Mouse (Mus musculus): ENCODE measurements around the gene Bcl2l1. TPM values are rescaled to one million over a fixed set of nuclear protein-coding genes. Genes with fewer than 3 reads are reported as not detected.
A peak's percentile ranks its signal among the peaks of the same experiment; 100 is the strongest.

Bcl2l1 gene
- polyA plus RNA-seq, 1 experiment = 97.4 TPM

DNA sequence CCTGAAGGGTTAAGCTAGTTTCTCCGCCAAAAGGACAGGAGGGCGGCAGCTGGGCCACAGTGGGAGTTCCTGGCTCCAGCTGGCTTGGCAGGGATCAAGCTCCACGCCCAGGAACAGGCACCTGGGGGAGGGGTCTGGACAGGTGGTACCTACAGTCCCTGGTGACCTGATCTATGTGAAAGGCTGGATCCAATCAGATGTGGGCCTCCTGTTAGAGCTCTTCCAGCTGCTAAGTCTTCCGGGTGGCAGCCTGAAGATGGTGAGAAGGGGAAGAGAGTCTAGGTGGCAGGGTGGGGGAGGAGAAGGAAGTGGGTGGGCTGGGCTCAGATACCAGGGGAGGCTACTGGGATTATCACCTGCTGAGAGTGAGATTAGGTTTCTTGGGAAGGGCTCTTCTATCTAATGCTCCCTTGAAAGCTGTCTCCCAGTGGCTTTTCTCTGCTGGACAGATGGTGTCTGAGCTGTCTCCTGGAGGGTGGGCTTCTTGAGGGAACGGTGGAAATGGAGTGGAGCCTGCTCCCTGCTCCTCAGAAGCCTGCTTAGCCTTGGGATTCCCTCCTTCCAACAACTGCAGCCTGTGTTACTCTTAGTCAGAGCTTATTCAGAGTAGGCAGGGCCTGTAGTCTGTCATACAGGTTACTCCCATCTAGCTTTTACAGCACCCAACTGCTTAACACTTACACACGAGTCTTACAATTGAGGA is 27.0 kb downstream of the Bcl2l1 start:
- H3K4me3 ChIP-seq (replicated peaks; ENCODE audit: control insufficient read depth, low read depth, low read length) = no peak overlapping the region
- TF ChIP-seq POLR2A (IDR thresholded peaks at IDR 0.05; ENCODE audit: borderline replicate concordance, control insufficient read depth, low read depth, low read length) (no peak), CTCF (IDR thresholded peaks at IDR 0.05; ENCODE audit: control insufficient read depth, insufficient read depth, low read length) (no peak)
- peaks cover 1% of the 10 kb centered on the region; the same call in 1 of the 2 replicates for H3K4me1 ChIP-seq (ENCODE audit: control insufficient read depth, insufficient read depth, low read length)
- no peak overlapping the region for H3K27ac ChIP-seq (ENCODE audit: control insufficient read depth, insufficient read depth, low read depth, low read length, poor library complexity)
- 35% methylated on average over 6 of the region's 6 CpGs for WGBS

GRCm38 (mm10) chr2:152803081-152803480 is 28.4 kb downstream of the Bcl2l1 start:
- H3K4me1 ChIP-seq (ENCODE audit: control insufficient read depth, insufficient read depth, low read length) = peaks cover 1% of the 10 kb centered on the region; the same call in 1 of the 2 replicates
- 89% methylated on average over 5 of the region's 5 CpGs for WGBS

GRCm38 (mm10) chr2:152802303-152802702 is 29.2 kb downstream of the Bcl2l1 start:
- H3K27ac ChIP-seq (ENCODE audit: control insufficient read depth, insufficient read depth, low read depth, low read length, poor library complexity) = no peak overlapping the region
- H3K4me1 ChIP-seq (ENCODE audit: control insufficient read depth, insufficient read depth, low read length) = peaks cover 3% of the 10 kb centered on the region; the same call in 1 of the 2 replicates
- WGBS = 84% methylated on average over 10 of the region's 10 CpGs
- no peak overlapping the region for H3K4me3 ChIP-seq (replicated peaks; ENCODE audit: control insufficient read depth, low read depth, low read length)
- no peak for TF ChIP-seq CTCF (IDR thresholded peaks at IDR 0.05; ENCODE audit: control insufficient read depth, insufficient read depth, low read length)
- TF ChIP-seq POLR2A (IDR thresholded peaks at IDR 0.05; ENCODE audit: borderline replicate concordance, control insufficient read depth, low read depth, low read length) = no peak

More at GRCm38 (mm10) chr2:152803081-152803480, 28.4 kb downstream of the Bcl2l1 start:
- Histone ChIP-seq H3K4me3 (replicated peaks; ENCODE audit: control insufficient read depth, low read depth, low read length) (no peak overlapping the region), H3K27ac (ENCODE audit: control insufficient read depth, insufficient read depth, low read depth, low read length, poor library complexity) (no peak overlapping the region)
- TF ChIP-seq POLR2A (IDR thresholded peaks at IDR 0.05; ENCODE audit: borderline replicate concordance, control insufficient read depth, low read depth, low read length) (no peak), CTCF (IDR thresholded peaks at IDR 0.05; ENCODE audit: control insufficient read depth, insufficient read depth, low read length) (no peak)

DNA sequence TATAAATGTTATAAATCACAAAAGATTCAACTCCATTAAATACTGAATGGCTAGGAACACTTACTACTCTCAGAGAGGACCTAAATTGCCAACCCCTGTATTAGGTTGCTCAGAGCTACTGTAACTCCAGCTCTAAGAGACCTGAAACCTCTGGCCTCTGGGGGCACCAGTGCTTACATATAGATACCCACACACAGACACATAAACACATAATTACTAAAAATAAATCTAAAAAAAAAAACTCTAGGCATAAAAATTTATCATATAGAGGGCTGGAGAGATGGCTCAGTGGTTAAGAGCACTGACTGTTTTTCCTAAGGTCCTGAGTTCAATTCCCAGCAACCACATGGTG is 30.8 kb downstream of the Bcl2l1 start:
- H3K27ac ChIP-seq (ENCODE audit: control insufficient read depth, insufficient read depth, low read depth, low read length, poor library complexity) = no peak overlapping the region
- no peak for TF ChIP-seq POLR2A (IDR thresholded peaks at IDR 0.05; ENCODE audit: borderline replicate concordance, control insufficient read depth, low read depth, low read length)
- TF ChIP-seq CTCF (IDR thresholded peaks at IDR 0.05; ENCODE audit: control insufficient read depth, insufficient read depth, low read length) = no peak
- peaks cover 4% of the 10 kb centered on the region; the same call in 1 of the 2 replicates for H3K4me1 ChIP-seq (ENCODE audit: control insufficient read depth, insufficient read depth, low read length)
- H3K4me3 ChIP-seq (replicated peaks; ENCODE audit: control insufficient read depth, low read depth, low read length) = no peak overlapping the region

DNA sequence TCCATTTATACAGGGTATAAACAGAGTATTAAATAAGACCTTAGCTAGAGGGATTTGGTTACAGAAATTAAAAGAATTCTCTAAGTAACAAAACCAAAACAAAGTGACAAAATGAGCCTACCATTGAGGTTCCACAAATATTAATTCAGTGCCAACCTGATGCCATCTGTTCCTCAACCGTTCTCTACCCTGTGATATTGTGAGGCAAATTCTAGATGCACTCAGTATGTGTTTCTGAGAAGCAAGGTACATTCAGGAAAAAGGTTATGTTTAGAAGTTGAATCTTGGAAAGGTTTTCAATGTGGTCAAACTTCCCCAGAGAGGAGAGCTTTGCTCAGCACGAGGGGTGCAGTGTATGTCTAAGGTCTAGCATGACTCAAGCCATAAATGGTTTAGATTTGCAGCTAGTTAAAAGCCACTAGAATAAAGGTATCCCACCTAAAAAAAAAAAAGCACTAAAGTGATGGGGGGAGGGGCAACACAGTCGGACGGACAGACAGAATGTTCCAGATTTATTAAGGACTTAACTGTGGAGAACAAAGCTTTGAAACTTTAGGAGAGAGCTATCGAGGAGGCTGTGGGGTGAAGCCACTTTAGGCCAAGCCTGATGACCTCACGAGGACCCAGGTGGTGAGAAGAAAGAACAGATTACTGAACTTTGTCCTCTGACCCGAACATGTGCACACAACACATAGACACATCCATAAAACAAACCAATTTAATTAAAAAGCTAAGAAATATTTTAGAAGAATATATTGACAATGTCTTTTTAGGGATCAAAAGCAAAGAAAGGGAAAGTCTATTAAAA is 31.4 kb downstream of the Bcl2l1 start:
- no peak overlapping the region for H3K27ac ChIP-seq (ENCODE audit: control insufficient read depth, insufficient read depth, low read depth, low read length, poor library complexity)
- WGBS = 73% methylated on average over 7 of the region's 7 CpGs

GRCm38 (mm10) chr2:152797589-152797988 is 33.9 kb downstream of the Bcl2l1 start:
- Histone ChIP-seq H3K4me1 (ENCODE audit: control insufficient read depth, insufficient read depth, low read length) (peaks cover 4% of the 10 kb centered on the region; the same call in 1 of the 2 replicates), H3K4me3 (replicated peaks; ENCODE audit: control insufficient read depth, low read depth, low read length) (no peak overlapping the region), H3K27ac (ENCODE audit: control insufficient read depth, insufficient read depth, low read depth, low read length, poor library complexity) (0 out of 2 replicates have a peak overlapping the region, but pooled peaks have one; percentile 45)
- WGBS = 100% methylated on average over 1 of the region's 1 CpGs
- TF ChIP-seq CTCF (IDR thresholded peaks at IDR 0.05; ENCODE audit: control insufficient read depth, insufficient read depth, low read length) = no peak
- TF ChIP-seq POLR2A (IDR thresholded peaks at IDR 0.05; ENCODE audit: borderline replicate concordance, control insufficient read depth, low read depth, low read length) = no peak

More for the DNA sequence above, 31.4 kb downstream of the Bcl2l1 start:
- no peak overlapping the region for H3K4me3 ChIP-seq (replicated peaks; ENCODE audit: control insufficient read depth, low read depth, low read length)
- peaks cover 4% of the 10 kb centered on the region; the same call in 1 of the 2 replicates for H3K4me1 ChIP-seq (ENCODE audit: control insufficient read depth, insufficient read depth, low read length)
- no peak for TF ChIP-seq POLR2A (IDR thresholded peaks at IDR 0.05; ENCODE audit: borderline replicate concordance, control insufficient read depth, low read depth, low read length)
- no peak for TF ChIP-seq CTCF (IDR thresholded peaks at IDR 0.05; ENCODE audit: control insufficient read depth, insufficient read depth, low read length)

DNA sequence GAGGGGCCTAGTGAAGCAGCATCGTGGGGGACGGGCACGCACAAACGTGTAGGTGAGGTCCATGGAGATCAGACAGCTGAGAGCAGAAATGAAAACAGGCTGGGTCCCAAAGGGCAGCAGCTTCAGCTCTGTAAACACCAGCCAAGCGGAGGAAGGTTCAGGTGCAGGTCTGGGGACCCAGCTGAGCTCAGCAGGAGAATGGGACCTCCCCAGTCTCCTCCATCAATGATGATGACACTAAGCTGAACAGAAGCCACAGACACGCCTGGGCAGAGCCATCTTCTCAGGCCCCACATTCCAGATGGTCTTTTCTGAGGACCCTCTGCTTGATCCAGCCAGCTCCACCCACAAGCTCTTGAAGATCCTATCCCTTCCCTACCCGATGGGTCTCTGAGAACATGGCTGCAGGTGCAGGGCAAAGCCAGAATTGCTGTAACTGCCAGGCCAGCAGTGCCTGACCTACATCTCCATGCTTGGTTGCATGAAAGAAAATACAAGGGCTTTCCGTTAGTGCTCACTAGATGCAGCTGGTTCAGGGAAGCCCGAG is 37.2 kb downstream of the Bcl2l1 start:
- peaks cover 13% of the 10 kb centered on the region for H3K4me1 ChIP-seq (ENCODE audit: control insufficient read depth, insufficient read depth, low read length)
- 63% methylated on average over 9 of the region's 9 CpGs for WGBS
- H3K4me3 ChIP-seq (replicated peaks; ENCODE audit: control insufficient read depth, low read depth, low read length) = no peak overlapping the region
- TF ChIP-seq POLR2A (IDR thresholded peaks at IDR 0.05; ENCODE audit: borderline replicate concordance, control insufficient read depth, low read depth, low read length) (no peak), CTCF (IDR thresholded peaks at IDR 0.05; ENCODE audit: control insufficient read depth, insufficient read depth, low read length) (no peak)
- H3K27ac ChIP-seq (ENCODE audit: control insufficient read depth, insufficient read depth, low read depth, low read length, poor library complexity) = peak overlapping the region; percentile 74

- TF ChIP-seq CTCF (IDR thresholded peaks at IDR 0.05; ENCODE audit: control insufficient read depth, insufficient read depth, low read length) (no peak), POLR2A (IDR thresholded peaks at IDR 0.05; ENCODE audit: borderline replicate concordance, control insufficient read depth, low read depth, low read length) (no peak)
- Histone ChIP-seq H3K4me3 (replicated peaks; ENCODE audit: control insufficient read depth, low read depth, low read length) (no peak overlapping the region), H3K4me1 (ENCODE audit: control insufficient read depth, insufficient read depth, low read length) (peaks cover 17% of the 10 kb centered on the region), H3K27ac (ENCODE audit: control insufficient read depth, insufficient read depth, low read depth, low read length, poor library complexity) (peak overlapping the region; percentile 55; the same call in 1 of the 2 replicates)
- WGBS = 64% methylated on average over 5 of the region's 5 CpGs
These were observed 38.1 kb downstream of the Bcl2l1 start for GRCm38 (mm10) chr2:152793381-152793780.

Data from bone marrow, adult 2 months (tissue).